ENCODE assay signal across 8 mouse cellular contexts in genomic region chr13:78210029-78210747, GRCm38 (mm10). TPM values are rescaled to one million over a fixed set of nuclear protein-coding genes. Genes with fewer than 3 reads are reported as not detected.
DNase-seq lines count a peak whose midpoint lies in the region; ATAC-seq lines count a peak whose summit lies in the region.

No protein-coding gene starts in this region.

- H3K36me3 ChIP-seq in heart, embryonic 15.5 days, result no peaks in the 10 kb centered on the region

- H3K4me1 ChIP-seq in heart, embryonic 15.5 days (replicated peaks), result peaks cover 13% of the 10 kb centered on the region

- intact Hi-C loops in gastrocnemius, postnatal 14 days (cut with DNase I; ENCODE audit: low total_unique reads), result no loop called here

- H3K4me3 ChIP-seq in heart, embryonic 15.5 days, result peak overlapping the region; percentile 39

- WGBS in heart, embryonic 15.5 days, result 2% methylated on average over 38 of the region's 38 CpGs

- ATAC-seq in heart, embryonic 15.5 days (replicated peaks; ENCODE audit: insufficient number of reproducible peaks, insufficient read depth, low FRiP score, low read depth), result peak; percentile 50; the same call in 1 of the 2 replicates
- no peak for ATAC-seq in inflammation-experienced regulatory T-cells, adult 6 months

- no peak overlapping the region for H3K27ac ChIP-seq in heart, embryonic 15.5 days

- DNase-seq in gastrocnemius, postnatal 10 days, result peak; percentile 29
- DNase-seq in gastrocnemius, postnatal 14 days, result no peak
- DNase-seq in ES-CJ7 (ENCODE audit: low read depth, low spot score) (peak; percentile 58), liver (peak; percentile 27)
- DNase-seq in cerebellum, postnatal 14 days, result peak; percentile 59 to 69
- DNase-seq in retina, embryonic 14.5 days (ENCODE audit: low spot score), result peak; percentile 72

- 0 out of 2 replicates have a peak overlapping the region, but pooled peaks have one; percentile 11 for H3K9ac ChIP-seq in heart, embryonic 15.5 days

- no peaks in the 10 kb centered on the region for H3K9me3 ChIP-seq in heart, embryonic 15.5 days (replicated peaks)

- peak overlapping the region; percentile 73 for H3K4me2 ChIP-seq in heart, embryonic 15.5 days

- H3K27me3 ChIP-seq in heart, embryonic 15.5 days, result peaks cover 59% of the 10 kb centered on the region

RNA-seq across cellular contexts. Expression of gene Nr2f1, which starts 10.6 kb away (rescaled TPM):
- total RNA-seq in gastrocnemius, postnatal 10 days (2021), result 1 to 10 TPM; 3.0 to 3.3 TPM
- 1 to 10 TPM; 1.7 to 2.4 TPM for total RNA-seq in gastrocnemius, postnatal 14 days (2021)
- polyA plus RNA-seq in heart, embryonic 15.5 days (2015; fragmentation: Nextera tagmentation; extraction: Ambion mirVana), result 3.2 and 4.5 TPM in 2 replicates
- not detected for polyA plus RNA-seq in inflammation-experienced regulatory T-cells, adult 6 months (2017; shearing (Covaris generic))
